Mouse (Mus musculus) cerebellum, adult 18-20 months (tissue): ENCODE results near the gene Dolk.

Experiments
- DNase-seq, 2 experiments: peaks; one replicate each; pipeline ENCODE4 v3.0.0; 2021

Gene Dolk

DNA sequence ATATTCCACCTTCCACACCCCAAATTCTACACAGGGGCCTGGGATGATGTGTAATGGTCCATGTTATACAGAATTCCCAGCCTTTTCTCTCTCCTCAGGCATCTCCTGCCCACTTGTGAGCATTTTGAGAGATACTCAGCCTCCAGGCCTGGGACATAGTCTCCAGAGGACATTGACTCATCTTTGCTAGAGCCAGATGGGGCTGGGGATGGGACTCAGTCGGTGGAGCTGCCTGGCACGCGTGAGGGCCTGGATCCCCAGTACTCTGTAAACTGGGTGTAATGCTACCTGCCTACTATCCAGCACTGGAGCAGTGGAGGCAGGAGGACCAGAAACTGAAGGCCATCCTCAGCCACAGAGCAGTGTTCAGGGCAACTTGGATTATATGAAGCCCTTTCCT, 37.0 kb downstream of the Dolk start:
- no peak for DNase-seq

DNA sequence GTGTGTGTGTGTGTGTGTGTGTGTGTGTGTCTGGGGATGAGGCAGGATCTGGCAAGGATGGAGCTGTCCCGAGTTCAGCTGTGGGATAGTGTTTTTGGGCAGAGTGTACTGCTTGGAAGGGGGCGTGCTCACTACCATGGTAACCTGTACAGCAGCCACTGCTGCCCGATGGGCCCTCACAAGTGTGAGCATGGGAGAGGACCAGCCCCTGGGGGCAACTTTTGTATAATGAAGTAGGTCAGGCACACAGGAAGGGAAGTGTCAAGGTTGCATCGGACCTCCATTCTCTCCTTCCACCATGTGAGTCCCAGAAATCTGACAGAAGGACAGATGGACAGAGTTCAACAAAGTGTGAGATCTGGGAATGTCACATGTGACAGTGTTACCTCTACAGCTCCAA, 38.5 kb downstream of the Dolk start:
- no peak for DNase-seq

DNA sequence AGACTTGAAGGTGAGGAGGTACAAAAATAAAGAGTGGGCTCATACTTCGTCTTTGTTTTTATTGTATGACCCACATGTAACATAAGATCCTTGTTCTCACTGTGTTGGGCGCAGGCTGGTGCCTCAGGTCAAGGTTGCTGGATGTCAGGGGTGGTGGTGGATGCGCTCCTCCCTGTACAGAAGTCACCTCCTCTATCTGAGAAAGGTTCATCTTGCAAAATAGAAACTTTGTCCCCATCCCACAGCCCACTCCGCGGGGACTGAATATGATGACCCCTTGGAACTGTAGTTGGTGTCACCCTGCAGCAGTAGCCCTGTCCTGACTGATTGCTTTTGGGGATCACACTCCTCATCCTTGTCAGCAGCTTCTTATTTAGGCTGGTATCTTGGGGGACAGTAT, 39.1 kb downstream of the Dolk start:
- no peak for DNase-seq

DNA sequence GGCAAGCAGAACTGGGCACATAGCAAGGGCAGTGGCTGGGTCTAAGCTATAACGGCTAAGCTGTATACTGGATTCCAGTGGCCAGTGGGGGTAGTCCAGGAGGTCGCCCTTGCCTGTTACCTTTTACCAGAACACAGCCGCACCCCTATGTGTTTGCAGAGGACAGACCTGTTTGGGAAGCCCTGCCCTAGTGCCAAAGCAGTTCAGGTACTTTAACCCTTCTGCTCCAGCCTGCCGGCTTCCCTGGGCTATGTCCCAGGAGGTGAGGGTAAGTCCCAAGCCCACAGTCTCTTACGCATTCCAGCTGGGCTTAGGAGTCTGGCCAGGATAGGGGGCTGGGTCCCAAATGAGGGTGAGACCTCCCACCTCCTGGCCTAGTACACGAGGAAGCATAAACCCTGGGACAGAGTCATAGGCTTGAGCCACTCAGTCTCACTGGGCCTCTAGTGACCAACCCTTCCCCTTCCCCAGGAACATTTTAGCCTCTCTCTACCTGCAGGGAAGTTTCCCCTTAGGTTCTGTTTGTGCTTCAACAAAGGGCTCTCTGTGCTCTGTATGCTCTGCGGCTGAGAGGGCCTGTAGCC, 41.4 kb downstream of the Dolk start:
- DNase-seq, result no peak

DNA sequence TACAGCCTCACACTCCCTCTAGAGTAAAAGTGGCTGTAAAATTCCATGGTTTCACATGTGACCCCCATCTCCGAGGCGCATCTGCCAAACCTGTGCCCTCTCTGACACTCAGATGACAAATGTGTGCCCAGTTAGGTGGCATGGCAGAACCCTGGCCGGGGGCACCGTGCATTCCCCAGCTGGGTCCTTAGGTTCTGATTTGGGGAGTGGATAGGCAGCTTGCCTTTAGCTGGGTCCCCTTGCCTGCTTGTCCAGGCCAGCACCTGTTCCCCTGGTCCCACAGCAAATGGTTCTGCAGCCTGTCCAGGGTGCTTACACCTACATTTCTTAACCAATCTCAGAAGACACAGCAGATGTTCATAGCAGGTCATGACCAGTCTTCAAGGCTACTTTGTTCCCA, 42.7 kb downstream of the Dolk start:
- no peak for DNase-seq

DNA sequence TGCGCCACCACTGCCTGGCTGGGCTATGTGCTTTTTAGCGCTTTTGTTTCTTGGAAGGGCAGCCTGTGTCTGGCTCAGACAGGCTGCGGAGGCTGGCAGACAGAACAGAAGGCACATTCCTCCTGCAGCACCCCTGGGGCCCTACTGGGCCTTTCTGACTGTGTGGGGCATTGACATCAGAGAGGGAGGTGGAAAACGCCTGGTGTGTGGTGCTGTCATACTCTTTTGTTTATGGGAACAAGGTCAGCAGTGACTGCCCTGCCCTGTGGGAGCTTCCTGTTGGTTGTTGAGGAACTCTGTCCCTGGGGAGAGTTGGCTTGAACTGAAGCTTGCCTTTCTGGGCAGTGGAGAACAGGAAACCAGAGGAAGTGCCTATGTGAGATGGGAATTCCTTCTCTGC, 43.6 kb downstream of the Dolk start:
- DNase-seq, result peak; percentile 77 to 82

DNA sequence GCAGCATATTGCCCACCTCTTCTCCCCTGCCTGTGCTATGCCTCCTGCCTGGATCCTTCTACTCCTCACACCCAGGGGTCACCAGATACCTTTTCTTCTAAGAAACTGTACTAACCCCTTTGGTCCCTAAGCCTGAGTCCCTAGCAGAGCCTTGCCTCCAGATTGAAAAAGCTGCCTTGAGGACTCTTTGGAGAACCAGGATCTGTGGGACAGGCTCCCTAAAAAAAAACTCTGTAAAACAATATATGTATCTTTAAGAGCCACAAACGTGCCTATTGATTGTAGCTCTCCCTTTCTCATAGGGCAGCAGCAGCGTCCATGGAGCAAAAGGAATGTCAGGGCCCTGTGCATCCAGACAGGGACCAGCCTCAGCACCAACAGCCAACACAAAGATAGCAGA, 45.9 kb downstream of the Dolk start, which contains the start of gene Gm28035:
Gene Gm28035 (plus strand): TSS at position 301 of the 400 bp plus-strand sequence.
- DNase-seq, result no peak

DNA sequence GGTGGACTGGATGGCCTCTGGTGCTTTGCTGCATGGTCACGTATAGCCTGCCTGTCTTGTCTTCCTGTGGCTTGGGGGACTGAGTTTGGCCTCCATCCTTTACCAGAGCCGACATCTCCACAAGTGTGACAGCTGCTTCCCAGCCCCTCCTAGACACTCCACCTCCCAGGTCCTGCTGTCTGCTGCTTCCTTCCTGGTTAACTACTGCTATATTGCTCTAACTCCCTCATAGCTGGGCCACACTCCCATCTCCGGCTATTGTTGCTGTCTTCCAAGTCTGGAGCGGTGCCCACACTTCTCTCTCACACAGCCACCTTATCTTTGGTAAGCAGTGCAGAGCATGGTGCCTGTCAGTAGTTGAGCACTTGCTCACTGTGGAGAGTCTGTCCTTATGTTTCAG, 46.4 kb downstream of the Dolk start:
- DNase-seq, result peak in 1 of 2 experiments; percentile 14

DNA sequence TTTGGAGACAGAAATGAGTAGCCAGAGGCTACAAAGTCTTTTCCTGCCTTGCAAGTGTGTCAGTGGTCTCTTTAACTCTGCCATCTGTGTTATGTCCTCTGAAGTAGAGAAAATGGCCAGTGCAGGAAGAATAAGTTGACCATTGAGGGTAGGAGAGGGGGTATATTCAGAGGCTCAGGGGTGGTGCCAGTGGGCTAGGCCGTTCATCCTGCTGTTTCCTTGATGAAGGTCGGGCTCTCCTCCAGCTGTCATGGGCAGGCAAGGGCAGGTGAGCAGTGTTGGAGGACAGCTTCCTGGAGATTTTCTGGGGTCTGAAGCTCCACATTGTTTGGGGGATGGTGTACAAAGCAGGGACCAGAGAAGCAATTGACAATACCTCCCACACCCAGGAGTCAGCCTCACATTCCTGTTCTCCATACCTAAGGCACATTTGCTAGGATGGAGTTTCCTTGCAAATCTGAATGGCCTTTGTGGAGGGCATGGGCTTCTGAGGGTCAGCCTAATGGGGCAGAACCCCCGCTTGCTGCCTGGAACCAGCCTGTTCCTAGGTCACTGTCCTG, 47.1 kb downstream of the Dolk start:
- DNase-seq, result no peak

DNA sequence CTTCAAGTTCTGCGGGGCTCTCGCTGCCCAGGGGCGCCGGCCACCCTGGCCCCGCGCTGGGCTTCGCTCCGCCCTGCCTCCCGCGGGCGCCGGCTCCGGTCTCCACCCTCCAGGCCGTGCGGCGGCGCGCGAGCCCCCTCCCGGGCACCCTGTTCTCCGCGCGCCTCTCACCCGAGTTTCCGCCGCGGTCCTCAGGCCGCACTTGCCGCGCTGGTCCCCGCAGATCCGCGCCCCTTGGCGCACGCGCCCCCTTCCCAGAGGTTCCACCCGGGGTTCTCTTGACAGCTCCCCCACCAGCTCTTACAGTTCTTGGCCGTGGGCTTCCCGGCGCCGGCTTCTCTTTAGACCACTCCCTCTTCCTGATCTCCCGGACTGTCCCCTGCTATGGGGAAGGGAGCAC, 48.3 kb downstream of the Dolk start:
- DNase-seq, result no peak

DNA sequence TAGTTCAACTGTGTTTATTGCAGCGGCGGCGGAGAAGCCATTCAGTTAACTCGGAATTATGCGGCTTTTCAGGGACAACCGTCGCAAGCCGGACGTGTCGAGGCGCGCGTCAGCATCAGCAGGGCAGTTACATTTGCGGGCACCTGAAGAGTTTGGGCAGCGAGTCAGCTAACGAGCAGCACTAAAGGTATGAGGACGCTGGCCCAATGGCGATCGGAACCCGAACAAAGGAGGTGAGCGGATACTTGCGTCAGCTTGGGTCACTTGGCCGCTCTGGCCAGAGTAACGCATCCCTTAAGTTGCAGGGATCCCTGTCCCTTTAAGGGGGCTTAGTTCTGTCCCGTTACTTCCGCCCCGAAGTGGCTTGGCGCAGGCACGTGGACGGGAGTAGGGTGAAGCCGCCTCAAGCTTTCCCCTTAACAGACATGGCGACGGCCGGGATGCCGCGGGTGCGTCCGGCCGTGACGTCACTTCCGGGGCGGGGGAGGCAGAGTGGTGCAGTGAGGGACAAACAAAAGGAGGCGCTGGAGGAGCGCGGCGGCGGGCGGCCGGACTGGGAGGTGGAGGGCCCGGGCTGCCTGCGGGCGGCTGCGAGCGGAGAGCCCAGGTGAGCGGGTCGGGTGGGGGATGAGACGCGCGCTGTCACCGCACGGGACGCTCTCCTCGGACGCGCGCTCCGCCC, 48.8 kb downstream of the Dolk start, which contains the start of gene Lrrc8a:
Gene Lrrc8a (plus strand): TSS at position 517 of the 682 bp plus-strand sequence.
- DNase-seq, result peak; percentile 100

DNA sequence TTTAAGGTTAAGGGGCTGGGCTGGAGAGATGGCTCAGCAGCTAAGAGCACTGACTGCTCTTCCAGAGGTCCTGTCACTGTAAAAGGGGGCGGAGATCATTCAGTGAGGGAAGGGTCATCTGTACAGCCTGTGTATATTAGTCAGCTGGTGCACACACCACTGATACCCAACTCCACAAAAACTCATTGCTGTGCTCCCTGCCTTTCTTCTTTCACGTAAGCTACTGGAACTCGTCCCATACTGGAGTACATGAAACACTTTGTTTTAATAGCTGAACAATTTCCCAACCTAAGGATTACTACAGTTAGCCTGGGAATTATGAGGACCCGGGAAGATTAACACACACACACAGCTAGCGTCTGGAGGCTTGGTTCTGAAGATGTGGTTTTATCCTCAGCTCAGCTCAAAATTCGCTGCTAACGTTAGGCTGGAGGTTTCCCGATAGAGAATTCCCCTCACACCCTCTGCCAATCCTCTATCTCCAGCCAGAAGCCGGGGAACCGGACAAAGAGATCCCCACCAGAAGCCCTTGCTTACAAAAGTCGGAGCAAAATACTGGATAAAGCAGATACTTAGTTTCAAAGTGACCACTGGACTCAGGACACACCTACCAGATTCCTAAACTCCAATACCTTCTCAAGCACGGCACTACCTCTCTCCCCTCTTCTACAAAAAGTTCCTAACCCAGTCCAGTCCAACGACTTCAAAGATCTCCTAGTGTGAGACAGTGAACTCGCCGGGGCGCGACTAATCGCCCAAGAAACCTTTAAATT, 49.5 kb downstream of the Dolk start:
- no peak for DNase-seq

DNA sequence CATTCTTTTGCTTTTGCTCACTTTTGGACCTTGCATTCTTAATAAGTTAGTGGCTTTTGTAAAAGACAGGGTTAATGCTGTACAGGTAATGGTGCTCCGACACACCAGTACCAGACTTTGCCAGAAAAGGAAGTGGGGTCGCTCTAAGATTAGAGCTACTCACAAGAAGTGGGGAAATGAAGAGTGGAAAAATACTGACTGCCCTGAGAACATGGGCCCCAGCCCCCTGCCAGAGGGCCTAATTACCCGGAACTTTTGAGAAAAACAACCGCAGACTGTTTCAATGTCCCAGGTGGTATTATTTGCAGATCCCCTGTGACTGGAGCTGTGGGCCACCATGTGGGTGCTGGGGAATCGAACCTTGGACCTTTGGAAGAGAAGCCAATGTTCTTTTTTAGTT, 50.5 kb downstream of the Dolk start:
- no peak for DNase-seq
